Mouse (Mus musculus) retina, embryonic 14.5 days (tissue): ENCODE results near the gene Faap20.

Experiments used
- DNase-seq: peaks from one replicate; pipeline ENCODE4 v3.0.0-alpha.2; 2015; ENCODE audit warnings: low spot score

Faap20 gene

GRCm38 (mm10) chr4:155286090-155286489 lies 36.5 kb downstream of the Faap20 start:
- no peak for DNase-seq

- DNase-seq, result no peak
Observed at GRCm38 (mm10) chr4:155287713-155288112, 38.1 kb downstream of the Faap20 start.

- DNase-seq, result no peak
Observed at GRCm38 (mm10) chr4:155288586-155288985, 39.0 kb downstream of the Faap20 start.

GRCm38 (mm10) chr4:155290045-155290444 lies 40.4 kb downstream of the Faap20 start:
- DNase-seq, result no peak

GRCm38 (mm10) chr4:155292863-155293262 lies 43.3 kb downstream of the Faap20 start:
- DNase-seq, result no peak

GRCm38 (mm10) chr4:155294381-155294780 lies 44.8 kb downstream of the Faap20 start:
- DNase-seq, result no peak

GRCm38 (mm10) chr4:155295026-155295590 lies 45.5 kb downstream of the Faap20 start:
- DNase-seq, result no peak

- DNase-seq, result no peak
Observed at GRCm38 (mm10) chr4:155295996-155296395, 46.4 kb downstream of the Faap20 start.

- DNase-seq, result peak; percentile 55
Observed at GRCm38 (mm10) chr4:155297057-155297456, 47.5 kb downstream of the Faap20 start.

- no peak for DNase-seq
Observed at GRCm38 (mm10) chr4:155298826-155299225, 49.2 kb downstream of the Faap20 start.

- DNase-seq, result no peak
Observed at GRCm38 (mm10) chr4:155300421-155301097, 51.0 kb downstream of the Faap20 start.

GRCm38 (mm10) chr4:155301098-155301447 lies 51.5 kb downstream of the Faap20 start:
- no peak for DNase-seq

GRCm38 (mm10) chr4:155301965-155302364 lies 52.4 kb downstream of the Faap20 start:
- DNase-seq, result no peak

GRCm38 (mm10) chr4:155304508-155305096 lies 55.0 kb downstream of the Faap20 start:
- DNase-seq, result no peak

GRCm38 (mm10) chr4:155305531-155306031 lies 56.0 kb downstream of the Faap20 start:
- DNase-seq, result no peak
